Mouse (Mus musculus): ENCODE results near the gene Fap.

The Fap gene

DNA sequence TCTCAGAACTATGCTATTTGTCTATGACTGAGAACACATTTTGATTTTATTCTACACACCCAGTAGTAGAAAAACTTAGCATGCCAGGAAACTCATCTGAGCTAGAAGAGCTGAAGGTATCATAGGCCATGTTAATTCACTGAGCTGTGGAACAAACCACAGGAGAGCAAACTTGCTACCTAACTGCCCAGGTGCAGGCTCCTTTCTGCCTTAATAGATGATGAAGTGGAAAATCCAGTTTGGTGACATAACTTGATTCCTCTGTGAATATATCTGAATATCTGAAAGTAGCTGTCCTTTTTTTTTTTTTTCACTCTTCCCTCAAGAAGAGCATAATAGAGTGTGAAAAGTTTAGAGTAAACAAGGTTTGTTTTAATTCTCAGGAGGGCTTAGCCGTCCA, 42.8 kb downstream of the Fap start:
- in situ Hi-C loops (cut with MboI, MseI), result no loop called here

DNA sequence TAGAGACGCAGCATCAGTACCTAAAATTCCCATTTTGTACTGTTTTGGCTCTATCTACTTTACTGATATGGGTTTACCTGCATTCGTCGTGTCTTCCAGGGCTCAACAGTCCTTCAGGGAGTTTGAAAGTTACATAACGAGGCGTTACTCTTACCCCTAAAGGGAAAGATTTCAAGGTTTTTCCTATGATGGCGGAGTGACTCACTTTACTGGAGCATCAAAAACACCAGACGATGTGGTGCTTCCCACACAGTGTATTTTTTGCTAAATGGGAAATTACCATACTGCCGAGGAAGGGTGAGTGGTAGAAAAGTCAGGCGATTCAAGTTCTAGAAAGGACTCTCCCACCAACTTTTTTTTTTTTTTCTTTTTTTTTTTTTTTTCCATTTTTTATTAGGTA, 47.5 kb downstream of the Fap start:
- in situ Hi-C loops (cut with MboI, MseI), result loop anchor here in 1 of 2 experiments (5.0 kb wide), 2 partner anchors 56 to 59 kb away; no protein-coding TSS in a partner anchor

DNA sequence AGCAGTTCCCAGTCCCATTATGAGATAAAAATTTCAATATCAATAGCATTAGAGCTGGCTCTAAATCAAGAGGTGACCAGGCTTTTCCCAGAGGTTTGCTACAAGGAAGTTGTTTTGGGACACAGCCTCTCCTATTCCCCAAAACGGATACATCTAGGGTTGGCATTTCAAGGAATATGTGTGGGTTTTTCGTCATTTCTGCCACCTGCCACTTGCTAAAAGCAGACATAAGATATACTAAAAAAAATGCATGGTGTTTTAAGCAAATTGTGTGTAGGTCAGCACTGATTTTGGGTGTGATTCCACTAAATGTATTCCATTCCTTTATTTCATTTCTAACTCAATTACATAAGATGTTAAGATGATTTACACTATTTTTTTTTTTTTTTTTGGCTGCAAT, 56.1 kb downstream of the Fap start:
- in situ Hi-C loops (cut with MboI, MseI), result no loop called here

GRCm38 (mm10) chr2:62514477-62514876, 59.4 kb downstream of the Fap start:
- in situ Hi-C loops (cut with MboI, MseI), result no loop called here

- in situ Hi-C loops (cut with MboI, MseI), result no loop called here
Observed at GRCm38 (mm10) chr2:62513477-62513876, 60.4 kb downstream of the Fap start.

DNA sequence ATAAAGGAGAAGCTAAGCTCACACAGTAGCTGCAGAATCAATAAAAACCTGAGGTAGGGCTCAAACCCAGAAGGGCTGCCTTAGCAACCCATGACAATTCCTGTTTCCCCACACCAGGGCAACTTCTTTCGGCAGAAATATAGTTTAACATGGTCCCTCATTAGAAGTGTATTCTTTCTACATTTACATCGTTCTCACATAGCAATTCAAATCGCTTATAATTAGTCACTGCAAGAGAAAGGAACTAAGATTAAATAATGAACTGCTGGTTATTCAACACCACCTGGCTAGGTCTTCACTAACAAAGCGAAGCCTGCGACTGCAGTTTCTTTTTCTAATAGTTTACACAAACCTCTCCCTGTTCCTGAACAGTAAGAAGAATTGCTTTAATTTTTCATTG, 66.7 kb downstream of the Fap start:
- in situ Hi-C loops (cut with MboI, MseI), result no loop called here

GRCm38 (mm10) chr2:62506441-62506840, 67.4 kb downstream of the Fap start:
- in situ Hi-C loops (cut with MboI, MseI), result no loop called here

DNA sequence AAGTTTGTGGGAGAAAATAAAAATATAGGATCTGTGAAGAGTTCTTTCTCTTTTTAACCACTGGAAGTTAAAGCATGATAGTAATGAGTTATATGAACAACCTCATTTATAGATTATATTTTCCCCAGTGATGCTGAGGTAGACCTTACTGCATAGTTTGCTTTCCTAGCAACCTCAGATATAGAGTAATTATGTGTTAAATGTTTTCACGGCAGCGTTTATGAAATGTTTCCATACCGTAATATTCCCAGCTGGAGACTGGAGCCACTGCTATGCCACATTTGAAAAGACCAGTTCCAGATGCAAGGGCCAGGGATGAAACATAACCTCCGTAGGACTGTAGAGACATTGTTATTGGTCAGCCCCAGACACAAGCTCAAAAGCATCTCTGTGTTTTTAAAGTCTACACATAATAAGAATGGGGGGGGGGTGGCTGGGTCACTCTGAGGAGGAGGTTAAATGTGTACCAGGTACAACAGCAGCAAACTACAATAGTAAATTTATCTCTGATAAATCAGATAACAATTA, 69.5 kb downstream of the Fap start:
- in situ Hi-C loops (cut with MboI, MseI), result no loop called here

DNA sequence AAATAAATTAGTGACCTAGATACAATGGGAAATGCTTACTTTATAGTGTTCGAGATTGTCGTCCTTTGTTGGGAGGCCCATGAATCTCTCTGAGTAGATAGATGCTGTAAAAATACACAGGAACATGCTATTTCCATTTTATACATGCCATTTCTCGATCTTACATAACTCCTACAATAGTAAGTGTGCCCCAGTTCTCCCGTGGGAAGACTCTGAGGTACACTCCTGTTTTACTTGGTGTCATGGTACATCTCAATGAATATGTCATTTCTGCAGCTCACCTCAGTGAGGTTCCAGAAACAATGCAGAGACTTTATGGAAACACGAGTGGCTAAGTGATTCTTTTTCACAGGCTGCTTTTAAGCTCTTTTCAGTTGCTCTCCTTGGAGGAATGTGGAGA, 70.5 kb downstream of the Fap start:
- in situ Hi-C loops (cut with MboI, MseI), result no loop called here

GRCm38 (mm10) chr2:62502516-62502915, 71.4 kb downstream of the Fap start:
- in situ Hi-C loops (cut with MboI, MseI), result no loop called here

GRCm38 (mm10) chr2:62498821-62499220, 75.1 kb downstream of the Fap start:
- in situ Hi-C loops (cut with MboI, MseI), result loop anchor here in 1 of 2 experiments (10.0 kb wide), 1 partner anchor 1654 kb away; no protein-coding TSS in a partner anchor

- in situ Hi-C loops (cut with MboI, MseI), result loop anchor here in 1 of 2 experiments (10.0 kb wide), 1 partner anchor 1653 kb away; no protein-coding TSS in a partner anchor
Observed at GRCm38 (mm10) chr2:62498086-62498485, 75.8 kb downstream of the Fap start.

GRCm38 (mm10) chr2:62497333-62498002, 76.4 kb downstream of the Fap start:
- in situ Hi-C loops (cut with MboI, MseI), result loop anchor here in 1 of 2 experiments (10.0 kb wide), 1 partner anchor 1653 kb away; no protein-coding TSS in a partner anchor

DNA sequence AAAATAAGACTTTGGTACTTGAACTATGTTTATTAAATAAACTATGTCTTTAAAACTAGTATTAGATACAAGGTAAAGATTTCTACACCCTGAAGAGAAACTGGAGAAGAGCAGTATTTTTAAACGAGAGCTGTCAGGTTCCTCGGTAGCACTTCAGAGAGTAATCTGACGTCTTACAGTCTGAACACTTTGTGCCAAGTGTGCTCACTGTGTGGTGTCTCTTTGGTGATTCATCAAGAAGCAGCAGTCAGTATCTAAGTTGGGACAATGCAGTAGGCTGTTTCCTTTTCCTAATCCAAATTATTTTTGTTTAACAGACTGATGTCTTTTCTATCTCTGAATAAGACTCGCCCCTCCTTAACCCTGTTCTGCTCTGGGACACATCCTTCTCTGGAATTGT, 78.5 kb downstream of the Fap start:
- in situ Hi-C loops (cut with MboI, MseI), result loop anchor here in 1 of 2 experiments (10.0 kb wide), 1 partner anchor 1651 kb away; no protein-coding TSS in a partner anchor

- in situ Hi-C loops (cut with MboI, MseI), result loop anchor here in 1 of 2 experiments (10.0 kb wide), 1 partner anchor 1645 kb away; no protein-coding TSS in a partner anchor
Observed at GRCm38 (mm10) chr2:62489832-62490231, 84.0 kb downstream of the Fap start.

DNA sequence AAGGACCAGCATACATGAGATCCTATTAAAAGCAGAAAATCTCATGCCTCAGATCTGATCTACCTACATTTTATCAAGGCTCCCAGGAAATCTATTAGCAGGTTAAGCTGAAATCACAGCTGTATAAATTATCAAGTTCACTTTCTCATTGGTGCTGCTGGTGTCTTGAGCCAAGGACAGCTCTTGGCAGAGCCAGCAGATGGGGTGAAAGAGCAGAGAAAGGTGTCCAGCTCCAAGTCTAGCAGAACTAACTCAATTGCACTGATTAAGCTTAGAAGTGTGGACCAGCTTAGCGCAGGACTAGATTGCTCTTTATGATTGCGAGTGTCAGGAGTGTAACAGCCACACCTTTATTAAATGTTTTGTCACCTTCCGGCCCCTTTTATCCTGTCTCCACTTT, 89.0 kb downstream of the Fap start:
- in situ Hi-C loops (cut with MboI, MseI), result no loop called here

- in situ Hi-C loops (cut with MboI, MseI), result no loop called here
Observed at GRCm38 (mm10) chr2:62483550-62483949, 90.3 kb downstream of the Fap start, which contains the start of gene Gcg. TSS of gene Gcg (minus strand) at chr2:62483650.

- in situ Hi-C loops (cut with MboI, MseI), result no loop called here
Observed at GRCm38 (mm10) chr2:62480285-62481198, 93.3 kb downstream of the Fap start.

DNA sequence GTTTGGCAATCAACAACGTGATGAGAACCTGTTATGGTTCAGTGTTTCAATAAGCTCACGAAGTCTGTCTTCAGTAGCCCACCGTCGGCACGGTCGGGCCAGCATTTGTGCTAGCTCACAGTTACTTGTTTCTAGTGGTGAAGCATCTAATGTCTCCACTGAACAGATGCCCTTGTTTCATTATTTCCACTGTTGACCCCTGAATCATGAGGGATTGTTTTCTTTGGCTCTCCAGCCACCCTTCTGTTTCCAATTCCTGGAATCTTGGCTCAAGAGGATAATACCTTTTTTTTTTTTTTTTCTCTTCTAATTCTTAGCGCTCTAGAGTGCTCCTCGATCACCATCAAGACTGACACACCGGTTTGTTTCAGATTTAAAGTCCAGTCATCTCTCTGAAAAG, 104.3 kb downstream of the Fap start:
- in situ Hi-C loops (cut with MboI, MseI), result loop anchor here (5.0 to 25.0 kb wide), 3 partner anchors 58 to 657 kb away; partner anchors contain the start of gene Tbr1 (in 1 of the 2)

DNA sequence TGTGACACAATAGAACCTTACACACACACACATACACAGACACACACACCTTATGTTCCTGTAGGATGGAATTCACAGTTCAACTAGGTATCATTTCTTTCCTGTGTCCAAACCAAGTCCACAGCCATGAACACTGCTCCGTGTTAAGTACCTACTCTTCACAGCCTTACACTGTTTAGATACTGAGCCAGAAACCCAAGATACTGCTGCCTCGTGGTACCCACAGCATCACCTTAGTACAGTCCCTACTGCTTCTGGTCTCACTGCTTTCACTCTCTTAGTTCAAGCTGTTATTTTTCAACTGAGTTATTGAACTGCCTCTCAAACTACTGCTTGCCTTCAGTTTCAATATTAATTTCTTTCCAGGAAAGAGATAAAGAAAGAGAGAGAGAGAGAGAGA, 110.6 kb downstream of the Fap start:
- in situ Hi-C loops (cut with MboI, MseI), result loop anchor here (5.0 to 25.0 kb wide), 4 partner anchors 159 to 651 kb away; partner anchors contain the start of gene Tbr1 (in 1 of the 2)

DNA sequence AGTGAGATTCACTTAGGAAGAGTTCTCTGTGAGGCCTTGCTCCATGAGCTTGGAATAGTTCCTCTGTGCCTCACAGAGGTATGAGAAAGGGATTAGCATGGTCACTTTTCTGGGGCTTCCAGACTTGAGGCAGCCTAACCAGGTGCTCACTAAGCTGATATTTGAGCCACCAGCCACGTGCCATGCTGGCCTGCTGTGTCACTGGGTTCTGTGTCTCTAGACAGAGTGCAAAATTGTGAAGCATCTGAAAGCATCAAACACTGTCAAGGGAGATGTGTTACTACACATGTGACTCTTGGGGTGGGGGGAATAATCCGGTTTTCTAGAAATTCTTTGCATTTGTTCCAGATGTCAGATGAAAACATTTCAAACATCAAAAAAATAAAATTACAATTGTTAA, 111.7 kb downstream of the Fap start:
- in situ Hi-C loops (cut with MboI, MseI), result loop anchor here (5.0 to 25.0 kb wide), 4 partner anchors 160 to 650 kb away; partner anchors contain the start of gene Tbr1 (in 1 of the 2)

All from T-helper 17 cell (primary cell).